In genomic region chr6:76984773-76985172, GRCm38 (mm10) we compare ENCODE assay signal across 15 mouse cellular contexts.
DNase-seq lines count a peak whose midpoint lies in the region; ATAC-seq and TF ChIP-seq lines count a peak whose summit lies in the region.
"Had no signal": no experiment of that assay in that cellular context is flagged by ENCODE, and none has a peak within 500 bp of the region (broad histone marks: within the 10 kb centered on the region; RNA-seq: fewer than 3 reads in every experiment).

No protein-coding gene starts in this region.

- no peak overlapping the region for H3K4me3 ChIP-seq in embryonic facial prominence, embryonic 11.5 days (ENCODE audit: low read depth, low read length)
- H3K4me3 ChIP-seq in embryonic facial prominence, embryonic 10.5 days, result no peak overlapping the region
- no peak overlapping the region for H3K4me3 ChIP-seq in stomach, postnatal 0 days (ENCODE audit: low read depth, low read length)
- H3K4me3 ChIP-seq in hindbrain, embryonic 14.5 days (replicated peaks; ENCODE audit: low read length), result no peak overlapping the region
- H3K4me3 ChIP-seq: heart, embryonic 10.5 days; lung, embryonic 15.5 days had no signal

- WGBS in embryonic facial prominence, embryonic 11.5 days, result 51% methylated on average over 4 of the region's 4 CpGs
- 71% methylated on average over 4 of the region's 4 CpGs for WGBS in embryonic facial prominence, embryonic 10.5 days
- WGBS in stomach, postnatal 0 days, result 35% methylated on average over 4 of the region's 4 CpGs
- WGBS in hindbrain, embryonic 14.5 days, result 64% methylated on average over 4 of the region's 4 CpGs

- no peak for TF ChIP-seq CTCF in stomach, postnatal 0 days (IDR thresholded peaks at IDR 0.05; ENCODE audit: low read depth)

- H3K4me2 ChIP-seq in embryonic facial prominence, embryonic 11.5 days (ENCODE audit: low read depth, low read length), result no peak overlapping the region
- H3K4me2 ChIP-seq in stomach, postnatal 0 days (replicated peaks; ENCODE audit: low read depth), result no peak overlapping the region
- H3K4me2 ChIP-seq in hindbrain, embryonic 14.5 days (replicated peaks), result no peak overlapping the region
- H3K4me2 ChIP-seq: lung, embryonic 15.5 days had no signal

- ATAC-seq in embryonic facial prominence, embryonic 11.5 days (replicated peaks; ENCODE audit: insufficient number of reproducible peaks, low FRiP score, low TSS enrichment, low read depth), result 0 out of 2 replicates have a peak, but pooled peaks have one; percentile 18
- no peak for ATAC-seq in activated CD4-positive, CD25-positive, alpha-beta regulatory T cell, adult 4 months
- no peak for ATAC-seq in stomach, postnatal 0 days (ENCODE audit: low FRiP score, low TSS enrichment)
- ATAC-seq in hindbrain, embryonic 14.5 days (ENCODE audit: low FRiP score), result no peak
- ATAC-seq: intestine, embryonic 16.5 days had no signal

- H3K27me3 ChIP-seq in embryonic facial prominence, embryonic 11.5 days (ENCODE audit: control insufficient read depth, insufficient read depth, low read length), result no peaks in the 10 kb centered on the region
- H3K27me3 ChIP-seq in embryonic facial prominence, embryonic 10.5 days (replicated peaks; ENCODE audit: low read depth, poor library complexity, severe bottlenecking), result no peaks in the 10 kb centered on the region
- H3K27me3 ChIP-seq in stomach, postnatal 0 days (ENCODE audit: control insufficient read depth, insufficient read depth, low read length), result no peaks in the 10 kb centered on the region
- no peaks in the 10 kb centered on the region for H3K27me3 ChIP-seq in hindbrain, embryonic 14.5 days (ENCODE audit: control insufficient read depth, insufficient read depth, low read length)
- H3K27me3 ChIP-seq: lung, embryonic 15.5 days had no signal

- TF ChIP-seq EP300 in stomach, postnatal 0 days (optimal IDR thresholded peaks at IDR 0.05), result no peak

- peak; percentile 10 for DNase-seq in embryonic facial prominence, embryonic 11.5 days (ENCODE audit: low spot score)
- DNase-seq in embryonic facial prominence, embryonic 10.5 days (ENCODE audit: low spot score), result no peak
- peak; percentile 71 for DNase-seq in brain, adult 2 months (ENCODE audit: low read depth, low spot score)
- DNase-seq in layer of hippocampus, adult 11-12 months (ENCODE audit: low spot score), result peak; percentile 74
- DNase-seq in left cerebral cortex, postnatal 25 days (ENCODE audit: low spot score in 2 of 2), result peak; percentile 40 to 72
- no peak for DNase-seq in stomach, postnatal 0 days (ENCODE audit: low spot score)
- no peak for DNase-seq in hindbrain, embryonic 14.5 days (ENCODE audit: low spot score)
- DNase-seq: adrenal gland, postnatal 36 days; cerebellum, adult 8-10 months; kidney, postnatal 4 days; thymus, adult 2 months had no signal

- no peak overlapping the region for H3K9ac ChIP-seq in embryonic facial prominence, embryonic 11.5 days (replicated peaks; ENCODE audit: low read length)
- H3K9ac ChIP-seq in stomach, postnatal 0 days (ENCODE audit: low read length), result no peak overlapping the region
- no peak overlapping the region for H3K9ac ChIP-seq in hindbrain, embryonic 14.5 days
- H3K9ac ChIP-seq: lung, embryonic 15.5 days had no signal

- H3K36me3 ChIP-seq in embryonic facial prominence, embryonic 11.5 days (replicated peaks; ENCODE audit: control insufficient read depth, insufficient read depth, low read depth, low read length), result no peaks in the 10 kb centered on the region
- H3K36me3 ChIP-seq in embryonic facial prominence, embryonic 10.5 days (replicated peaks), result no peaks in the 10 kb centered on the region
- H3K36me3 ChIP-seq in stomach, postnatal 0 days (ENCODE audit: control insufficient read depth, insufficient read depth, low read length), result no peaks in the 10 kb centered on the region
- no peaks in the 10 kb centered on the region for H3K36me3 ChIP-seq in hindbrain, embryonic 14.5 days (replicated peaks; ENCODE audit: control insufficient read depth, insufficient read depth)
- H3K36me3 ChIP-seq: heart, embryonic 10.5 days; lung, embryonic 15.5 days had no signal

- intact Hi-C loops in left cerebral cortex, postnatal 25 days (cut with DNase I), result no loop called here

- H3K27ac ChIP-seq in embryonic facial prominence, embryonic 11.5 days (replicated peaks; ENCODE audit: low read depth, low read length), result no peak overlapping the region
- no peak overlapping the region for H3K27ac ChIP-seq in embryonic facial prominence, embryonic 10.5 days (replicated peaks)
- H3K27ac ChIP-seq in stomach, postnatal 0 days (replicated peaks), result no peak overlapping the region
- no peak overlapping the region for H3K27ac ChIP-seq in hindbrain, embryonic 14.5 days
- H3K27ac ChIP-seq: heart, embryonic 10.5 days; lung, embryonic 15.5 days had no signal

- no peaks in the 10 kb centered on the region for H3K9me3 ChIP-seq in embryonic facial prominence, embryonic 11.5 days (replicated peaks; ENCODE audit: control insufficient read depth, low read length)
- no peaks in the 10 kb centered on the region for H3K9me3 ChIP-seq in embryonic facial prominence, embryonic 10.5 days
- H3K9me3 ChIP-seq in stomach, postnatal 0 days (ENCODE audit: control insufficient read depth, low read length), result no peaks in the 10 kb centered on the region
- no peaks in the 10 kb centered on the region for H3K9me3 ChIP-seq in hindbrain, embryonic 14.5 days (ENCODE audit: control insufficient read depth, low read length)
- H3K9me3 ChIP-seq: heart, embryonic 10.5 days; lung, embryonic 15.5 days had no signal

- no peaks in the 10 kb centered on the region for H3K4me1 ChIP-seq in embryonic facial prominence, embryonic 11.5 days (ENCODE audit: control insufficient read depth, insufficient read depth, low read length)
- H3K4me1 ChIP-seq in embryonic facial prominence, embryonic 10.5 days, result no peaks in the 10 kb centered on the region
- H3K4me1 ChIP-seq in stomach, postnatal 0 days (replicated peaks; ENCODE audit: control insufficient read depth, insufficient read depth), result no peaks in the 10 kb centered on the region
- no peaks in the 10 kb centered on the region for H3K4me1 ChIP-seq in hindbrain, embryonic 14.5 days (replicated peaks; ENCODE audit: control insufficient read depth, insufficient read depth, low read length)
- H3K4me1 ChIP-seq: heart, embryonic 10.5 days; lung, embryonic 15.5 days had no signal

Comparison
In these comparisons a context has a peak if more than half of its experiments do, and no peak if none do; other contexts are left out.
1. DNase-seq: peak in embryonic facial prominence, embryonic 11.5 days (single experiment), brain, adult 2 months (single experiment), layer of hippocampus, adult 11-12 months (single experiment) and left cerebral cortex, postnatal 25 days (2 of 2); none in embryonic facial prominence, embryonic 10.5 days (single experiment), stomach, postnatal 0 days (single experiment) and hindbrain, embryonic 14.5 days (single experiment).